In genomic region chr15:98791221-98791620, GRCm38 (mm10) we compare ENCODE assay signal across 9 mouse cellular contexts. TPM values are rescaled to one million over a fixed set of nuclear protein-coding genes. Genes with fewer than 3 reads are reported as not detected.
DNase-seq lines count a peak whose midpoint lies in the region; ATAC-seq and TF ChIP-seq lines count a peak whose summit lies in the region.
"Had no signal": no experiment of that assay in that cellular context is flagged by ENCODE, and none has a peak within 500 bp of the region (broad histone marks: within the 10 kb centered on the region; RNA-seq: fewer than 3 reads in every experiment).

No protein-coding gene starts in this region.

- H3K9ac ChIP-seq in heart, embryonic 12.5 days: no peak overlapping the region
- H3K9ac ChIP-seq in hindbrain, embryonic 12.5 days: no peak overlapping the region
- H3K9ac ChIP-seq in midbrain, embryonic 14.5 days (replicated peaks; ENCODE audit: low read length): no peak overlapping the region

- TF ChIP-seq CTCF in E14TG2a.4 (conservative IDR thresholded peaks at IDR 0.05; ENCODE audit: low read length): no peak

- H3K4me3 ChIP-seq in heart, embryonic 12.5 days: peak overlapping the region; percentile 35
- peak overlapping the region; percentile 62; the same call in 1 of the 2 replicates for H3K4me3 ChIP-seq in E14TG2a.4 (replicated peaks; ENCODE audit: low read length)
- peak overlapping the region; percentile 9; the same call in 1 of the 2 replicates for H3K4me3 ChIP-seq in hindbrain, embryonic 12.5 days
- peak overlapping the region; percentile 14 for H3K4me3 ChIP-seq in midbrain, embryonic 14.5 days (replicated peaks; ENCODE audit: low read depth, low read length)

- no peaks in the 10 kb centered on the region for H3K9me3 ChIP-seq in heart, embryonic 12.5 days (replicated peaks)
- H3K9me3 ChIP-seq in E14TG2a.4 (ENCODE audit: low read length): no peaks in the 10 kb centered on the region
- no peaks in the 10 kb centered on the region for H3K9me3 ChIP-seq in hindbrain, embryonic 12.5 days (replicated peaks)
- H3K9me3 ChIP-seq in midbrain, embryonic 14.5 days (ENCODE audit: control insufficient read depth, low read length): no peaks in the 10 kb centered on the region

- DNase-seq in heart, postnatal 4 days: no peak
- DNase-seq in midbrain, embryonic 14.5 days: no peak
- no peak for DNase-seq in thymus, postnatal 25 days
- DNase-seq in left cerebral cortex, postnatal 14 days (ENCODE audit: low spot score in 2 of 2): no peak

- H3K27me3 ChIP-seq in heart, embryonic 12.5 days (replicated peaks): peaks cover 96% of the 10 kb centered on the region
- H3K27me3 ChIP-seq in E14TG2a.4 (ENCODE audit: insufficient read depth, low read length): peaks cover 97% of the 10 kb centered on the region
- peaks cover 100% of the 10 kb centered on the region for H3K27me3 ChIP-seq in hindbrain, embryonic 12.5 days
- peaks cover 96% of the 10 kb centered on the region for H3K27me3 ChIP-seq in midbrain, embryonic 14.5 days (ENCODE audit: control insufficient read depth, insufficient read depth, low read length)

- peak overlapping the region; percentile 62 for H3K4me2 ChIP-seq in heart, embryonic 12.5 days
- peak overlapping the region; percentile 23; the same call in 1 of the 2 replicates for H3K4me2 ChIP-seq in hindbrain, embryonic 12.5 days (replicated peaks)
- H3K4me2 ChIP-seq in midbrain, embryonic 14.5 days (ENCODE audit: low read length): peak overlapping the region; percentile 25; the same call in 1 of the 2 replicates

- no peak overlapping the region for H3K27ac ChIP-seq in heart, embryonic 12.5 days (ENCODE audit: poor library complexity, severe bottlenecking)
- no peak overlapping the region for H3K27ac ChIP-seq in hindbrain, embryonic 12.5 days
- H3K27ac ChIP-seq in midbrain, embryonic 14.5 days (replicated peaks; ENCODE audit: low read depth, low read length): no peak overlapping the region

- no peaks in the 10 kb centered on the region for H3K36me3 ChIP-seq in heart, embryonic 12.5 days
- H3K36me3 ChIP-seq in E14TG2a.4 (ENCODE audit: insufficient read depth, low read length): no peaks in the 10 kb centered on the region
- H3K36me3 ChIP-seq in hindbrain, embryonic 12.5 days: no peaks in the 10 kb centered on the region
- H3K36me3 ChIP-seq in midbrain, embryonic 14.5 days (ENCODE audit: control insufficient read depth, insufficient read depth, low read length): no peaks in the 10 kb centered on the region

- H3K4me1 ChIP-seq in heart, embryonic 12.5 days (replicated peaks): peaks cover 38% of the 10 kb centered on the region
- peaks cover 40% of the 10 kb centered on the region for H3K4me1 ChIP-seq in E14TG2a.4 (replicated peaks; ENCODE audit: low read depth, low read length)
- H3K4me1 ChIP-seq in hindbrain, embryonic 12.5 days: peaks cover 36% of the 10 kb centered on the region
- 0 out of 2 replicates have a peak, but pooled peaks cover 5% of the 10 kb centered on the region for H3K4me1 ChIP-seq in midbrain, embryonic 14.5 days (ENCODE audit: control insufficient read depth, insufficient read depth, low read length)

- intact Hi-C loops in left cerebral cortex, postnatal 14 days (cut with DNase I): loop anchor here (5.0 kb wide), 1 partner anchor 209 kb away; no protein-coding TSS in a partner anchor

- WGBS in heart, embryonic 12.5 days: under 1% methylated on average over 12 of the region's 12 CpGs
- WGBS in hindbrain, embryonic 12.5 days: under 1% methylated on average over 12 of the region's 12 CpGs
- WGBS in midbrain, embryonic 14.5 days: 1% methylated on average over 12 of the region's 12 CpGs

- no peak for ATAC-seq in heart, embryonic 12.5 days (ENCODE audit: insufficient number of reproducible peaks, low FRiP score)
- ATAC-seq in hindbrain, embryonic 12.5 days (ENCODE audit: low FRiP score): no peak
- ATAC-seq in midbrain, embryonic 14.5 days (ENCODE audit: low FRiP score, low TSS enrichment): no peak
- no peak for ATAC-seq in cerebellum, adult (ENCODE audit: insufficient number of reproducible peaks, low FRiP score, low TSS enrichment)

RNA-seq across cellular contexts. Expression of gene Wnt1, which starts 1.6 kb away (rescaled TPM):
- not detected in 2 replicates for polyA plus RNA-seq in heart, embryonic 12.5 days (2016; fragmentation: Nextera tagmentation; extraction: Ambion mirVana)
- total RNA-seq in heart, postnatal 4 days (2021): not detected
- 8.4 and 8.6 TPM in 2 replicates for polyA plus RNA-seq in hindbrain, embryonic 12.5 days (2016; fragmentation: Nextera tagmentation; extraction: Ambion mirVana)
- polyA plus RNA-seq in midbrain, embryonic 14.5 days (2014; fragmentation: Nextera tagmentation; extraction: Ambion mirVana): 1.3 and 4.1 TPM in 2 replicates
- total RNA-seq in left cerebral cortex, postnatal 14 days (2021): not detected
- total RNA-seq: liver, adult 2 months had no signal
- polyA plus RNA-seq: liver, adult 2 months had no signal

RNA-seq across cellular contexts. Expression of gene Wnt10b, which starts 13.3 kb away (rescaled TPM):
- not detected in 2 replicates for polyA plus RNA-seq in heart, embryonic 12.5 days (2016; fragmentation: Nextera tagmentation; extraction: Ambion mirVana)
- total RNA-seq in heart, postnatal 4 days (2021): under 1 TPM; 0.36 to 0.50 TPM
- polyA plus RNA-seq in hindbrain, embryonic 12.5 days (2016; fragmentation: Nextera tagmentation; extraction: Ambion mirVana): 0.59 and 0.91 TPM in 2 replicates
- polyA plus RNA-seq in midbrain, embryonic 14.5 days (2014; fragmentation: Nextera tagmentation; extraction: Ambion mirVana): not detected in 2 replicates
- total RNA-seq in left cerebral cortex, postnatal 14 days (2021): under 1 TPM; 0.55 to 0.75 TPM
- total RNA-seq: liver, adult 2 months had no signal
- polyA plus RNA-seq: liver, adult 2 months had no signal

RNA-seq across cellular contexts. Expression of gene Ddn, which starts 18.1 kb away (rescaled TPM):
- polyA plus RNA-seq in heart, embryonic 12.5 days (2016; fragmentation: Nextera tagmentation; extraction: Ambion mirVana): 0.04 and 0.14 TPM in 2 replicates
- 1 to 10 TPM in 1 of 2 experiments, under 1 TPM in 1; 0.93 to 1.2 TPM for total RNA-seq in heart, postnatal 4 days (2021)
- polyA plus RNA-seq in hindbrain, embryonic 12.5 days (2016; fragmentation: Nextera tagmentation; extraction: Ambion mirVana): 0.56 and 0.65 TPM in 2 replicates
- polyA plus RNA-seq in midbrain, embryonic 14.5 days (2014; fragmentation: Nextera tagmentation; extraction: Ambion mirVana): 0.57 and 0.66 TPM in 2 replicates
- 100 to 1,000 TPM; 421 to 445 TPM for total RNA-seq in left cerebral cortex, postnatal 14 days (2021)
- total RNA-seq: liver, adult 2 months had no signal
- polyA plus RNA-seq: liver, adult 2 months had no signal

RNA-seq across cellular contexts. Expression of gene Arf3, which starts 28.2 kb away (rescaled TPM):
- 46.3 and 46.9 TPM in 2 replicates for polyA plus RNA-seq in heart, embryonic 12.5 days (2016; fragmentation: Nextera tagmentation; extraction: Ambion mirVana)
- 10 to 100 TPM; 40.9 to 43.7 TPM for total RNA-seq in heart, postnatal 4 days (2021)
- 65.1 and 65.2 TPM in 2 replicates for polyA plus RNA-seq in hindbrain, embryonic 12.5 days (2016; fragmentation: Nextera tagmentation; extraction: Ambion mirVana)
- polyA plus RNA-seq in midbrain, embryonic 14.5 days (2014; fragmentation: Nextera tagmentation; extraction: Ambion mirVana): 57.5 and 63.3 TPM in 2 replicates
- 100 to 1,000 TPM; 729 to 796 TPM for total RNA-seq in left cerebral cortex, postnatal 14 days (2021)

RNA-seq across cellular contexts. Expression of gene Prkag1, which starts 40.1 kb away (rescaled TPM):
- polyA plus RNA-seq in heart, embryonic 12.5 days (2016; fragmentation: Nextera tagmentation; extraction: Ambion mirVana): 81.5 and 83.5 TPM in 2 replicates
- 10 to 100 TPM; 88.9 to 89.3 TPM for total RNA-seq in heart, postnatal 4 days (2021)
- 71.0 and 78.9 TPM in 2 replicates for polyA plus RNA-seq in hindbrain, embryonic 12.5 days (2016; fragmentation: Nextera tagmentation; extraction: Ambion mirVana)
- polyA plus RNA-seq in midbrain, embryonic 14.5 days (2014; fragmentation: Nextera tagmentation; extraction: Ambion mirVana): 56.5 and 72.8 TPM in 2 replicates
- 10 to 100 TPM; 41.5 to 45.4 TPM for total RNA-seq in left cerebral cortex, postnatal 14 days (2021)

Comparison
In these comparisons a context has a peak if more than half of its experiments do, and no peak if none do; other contexts are left out.
1. H3K4me3 ChIP-seq: peak in every context shown above with its lines; median percentile 62 in E14TG2a.4; 35 in heart, embryonic 12.5 days; 14 in midbrain, embryonic 14.5 days; 9 in hindbrain, embryonic 12.5 days.